Mouse (Mus musculus) G1E (cell line): ENCODE data around the gene Thbs4.

Experiments used
- GATA1 ChIP-seq: IDR thresholded peaks from 2 replicates; pipeline ENCODE4 v1.6.1; 2012; ENCODE audit warnings: borderline replicate concordance, low read length, inconsistent platforms, mixed read lengths
- TAL1 ChIP-seq: conservative IDR thresholded peaks from 2 replicates; pipeline ENCODE4 v1.6.1; 2012; ENCODE audit warnings: low read depth, low read length, inconsistent platforms, mixed read lengths

- TF ChIP-seq TAL1 (no peak), GATA1 (no peak)
Observed at GRCm38 (mm10) chr13:92765454-92766242, 29.0 kb downstream of the Thbs4 start.
